Mouse (Mus musculus): Measurements from ENCODE around the gene Rtn4rl2.
"Not testable (repeated sequence)": the region's sequence is repeated elsewhere in the genome, so short reads cannot be mapped to it uniquely, and the experiment has no call there.

Gene Rtn4rl2

DNA sequence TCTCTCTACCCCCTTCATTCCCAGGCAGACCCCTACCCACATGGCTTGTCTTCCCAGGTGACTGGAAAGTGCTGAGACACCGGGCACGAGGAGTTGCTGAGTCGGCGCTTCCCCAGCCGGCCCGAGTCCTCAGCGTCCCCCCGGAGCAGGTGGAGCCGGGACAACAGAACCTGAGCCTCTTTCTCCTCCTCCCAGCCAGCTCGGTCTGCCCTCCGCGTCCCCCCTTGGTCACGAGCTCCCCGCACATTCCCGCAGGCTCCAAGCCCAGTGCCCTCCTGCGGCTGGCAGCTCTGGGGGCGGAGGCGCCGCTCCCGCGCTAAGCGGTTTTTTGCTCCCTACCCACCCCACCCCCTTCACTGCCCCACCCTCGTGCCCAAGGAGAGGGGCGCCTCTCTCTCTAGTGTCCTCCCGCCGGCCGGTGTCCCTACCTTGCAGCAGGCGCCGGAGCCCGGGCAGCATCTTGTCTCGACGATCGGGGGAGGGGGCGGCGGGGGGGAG is at the start of gene Rtn4rl2:
Gene Rtn4rl2, minus strand, starts transcription at position 477 of the 498 bp plus-strand sequence.
- no peak for DNase-seq (ENCODE audit: low spot score in 2 of 2)

DNA sequence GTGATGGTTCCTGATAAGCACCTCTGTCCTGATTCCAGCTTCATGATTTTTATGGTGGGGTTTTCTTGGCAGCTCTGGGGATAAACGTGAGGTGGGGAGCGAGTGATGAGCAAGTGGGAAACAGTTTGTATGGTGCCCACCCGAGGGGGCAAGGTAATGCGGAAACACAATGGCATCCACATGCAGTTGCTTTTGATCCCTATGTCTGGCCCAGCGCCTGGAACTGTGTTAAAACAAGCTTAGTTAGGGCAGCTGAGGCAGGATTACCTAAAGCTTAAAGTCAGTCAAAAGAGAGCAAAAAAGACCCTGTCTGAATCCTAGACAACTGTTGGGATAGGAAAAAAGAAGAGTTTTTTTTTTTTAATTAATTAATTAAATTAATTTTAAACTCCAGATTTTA is 48.6 kb upstream of the Rtn4rl2 start:
- DNase-seq (ENCODE audit: low spot score in 2 of 2), result no peak

DNA sequence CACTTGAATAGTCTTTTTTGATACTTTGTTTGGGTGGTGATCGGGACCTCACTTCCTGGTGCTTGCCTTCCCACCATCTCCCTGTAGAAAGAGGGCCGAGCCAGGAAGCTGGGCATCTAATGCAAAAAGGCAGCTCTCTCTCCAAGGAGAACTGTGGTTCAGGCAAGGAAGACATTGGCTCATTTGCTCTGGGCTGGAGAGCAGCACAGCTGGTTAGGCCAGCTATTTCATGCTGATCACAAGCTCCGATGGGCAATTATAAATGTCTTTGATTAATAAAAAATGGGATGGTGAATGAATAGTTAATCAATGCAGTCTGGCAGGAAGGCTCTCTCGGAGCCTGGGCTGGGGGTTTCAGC is 48.1 kb upstream of the Rtn4rl2 start:
- no peak for DNase-seq (ENCODE audit: low spot score in 2 of 2)

GRCm38 (mm10) chr2:84933992-84934648 is 47.6 kb upstream of the Rtn4rl2 start:
- DNase-seq (ENCODE audit: low spot score in 2 of 2), result no peak

GRCm38 (mm10) chr2:84930186-84930585 is 43.7 kb upstream of the Rtn4rl2 start:
- no peak for DNase-seq (ENCODE audit: low spot score in 2 of 2)

GRCm38 (mm10) chr2:84919601-84920108 is 33.1 kb upstream of the Rtn4rl2 start:
- DNase-seq (ENCODE audit: low spot score in 2 of 2), result no peak

- DNase-seq (ENCODE audit: low spot score in 2 of 2), result no peak
Observed at GRCm38 (mm10) chr2:84918188-84918587, 31.7 kb upstream of the Rtn4rl2 start.

DNA sequence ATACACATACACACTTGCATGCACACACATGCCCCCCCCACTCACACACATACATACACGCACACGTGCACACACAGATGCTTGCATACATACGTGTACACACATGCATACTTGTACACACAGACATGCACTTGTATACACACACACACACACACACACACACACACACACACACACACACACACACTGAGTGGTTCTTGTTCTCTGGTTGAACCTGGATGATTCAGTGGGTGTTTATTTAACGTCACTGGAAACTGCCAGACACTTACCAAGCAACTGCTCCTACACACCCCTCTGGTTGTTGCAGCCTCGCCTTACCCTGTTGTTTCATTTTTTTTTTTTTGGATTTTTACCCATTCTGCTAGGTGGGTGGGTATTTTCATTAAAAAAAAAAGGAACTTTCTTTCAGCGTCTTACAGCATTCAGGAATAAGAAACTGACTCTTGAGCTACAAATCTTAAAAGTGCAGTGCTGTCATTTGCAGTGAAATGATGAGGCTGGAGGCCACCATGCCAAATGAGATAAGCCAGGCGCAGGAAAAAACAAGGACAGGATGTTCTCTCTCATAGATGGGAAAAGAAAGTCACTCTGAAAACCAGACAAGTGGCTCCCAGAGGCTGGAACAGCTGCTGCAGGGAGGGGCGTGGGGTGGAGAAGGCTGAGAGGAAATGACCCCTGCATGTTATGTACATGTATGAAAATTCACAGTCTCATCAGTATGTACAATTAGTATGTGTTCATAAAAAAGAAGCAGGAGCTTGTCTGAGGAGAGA is 30.2 kb upstream of the Rtn4rl2 start:
- no peak for DNase-seq (ENCODE audit: low spot score in 2 of 2)

DNA sequence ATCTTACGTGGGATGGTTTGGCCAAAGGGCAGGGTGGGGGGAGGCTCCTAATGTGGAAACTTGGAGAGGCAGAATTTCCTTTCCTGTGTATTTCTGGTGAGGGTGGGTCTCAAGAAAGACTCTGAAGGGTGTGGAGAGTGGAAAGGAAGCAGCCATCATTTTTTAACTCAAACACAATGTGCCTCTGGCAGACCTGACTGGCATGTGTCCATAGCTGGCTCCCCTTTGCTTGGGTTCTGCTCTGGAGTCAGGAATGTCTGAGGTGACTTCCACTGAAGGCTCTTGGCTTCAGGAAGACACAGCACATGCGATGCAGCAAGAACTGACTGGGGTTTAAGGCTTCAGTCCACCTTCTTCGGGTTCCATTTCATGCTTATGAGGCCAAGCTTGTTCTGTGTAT is 28.8 kb upstream of the Rtn4rl2 start:
- no peak for DNase-seq (ENCODE audit: low spot score in 2 of 2)

- no peak for DNase-seq (ENCODE audit: low spot score in 2 of 2)
Observed at GRCm38 (mm10) chr2:84913881-84914280, 27.4 kb upstream of the Rtn4rl2 start.

GRCm38 (mm10) chr2:84912722-84913121 is 26.2 kb upstream of the Rtn4rl2 start:
- DNase-seq (ENCODE audit: low spot score in 2 of 2), result no peak

DNA sequence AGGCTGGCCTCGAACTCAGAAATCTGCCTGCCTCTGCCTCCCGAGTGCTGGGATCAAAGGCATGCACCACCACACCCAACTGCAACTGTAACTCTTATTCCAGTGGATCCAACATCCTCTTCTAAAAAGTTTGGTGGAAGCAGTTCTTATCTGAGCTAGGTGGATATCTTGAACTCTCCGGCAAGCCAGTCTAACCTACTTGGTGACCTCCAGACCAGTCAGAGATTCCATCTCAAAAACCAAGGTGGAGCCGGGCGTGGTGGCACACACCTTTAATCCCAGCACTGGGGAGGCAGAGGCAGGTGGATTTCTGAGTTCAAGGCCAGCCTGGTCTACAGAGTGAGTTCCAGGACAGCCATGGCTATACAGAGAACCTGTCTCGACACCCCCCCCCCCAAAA is 10.2 kb upstream of the Rtn4rl2 start:
- DNase-seq (ENCODE audit: low spot score in 2 of 2), result not testable (repeated sequence)

- DNase-seq (ENCODE audit: low spot score in 2 of 2), result no peak
Observed at GRCm38 (mm10) chr2:84895495-84896198, 9.1 kb upstream of the Rtn4rl2 start.

DNA sequence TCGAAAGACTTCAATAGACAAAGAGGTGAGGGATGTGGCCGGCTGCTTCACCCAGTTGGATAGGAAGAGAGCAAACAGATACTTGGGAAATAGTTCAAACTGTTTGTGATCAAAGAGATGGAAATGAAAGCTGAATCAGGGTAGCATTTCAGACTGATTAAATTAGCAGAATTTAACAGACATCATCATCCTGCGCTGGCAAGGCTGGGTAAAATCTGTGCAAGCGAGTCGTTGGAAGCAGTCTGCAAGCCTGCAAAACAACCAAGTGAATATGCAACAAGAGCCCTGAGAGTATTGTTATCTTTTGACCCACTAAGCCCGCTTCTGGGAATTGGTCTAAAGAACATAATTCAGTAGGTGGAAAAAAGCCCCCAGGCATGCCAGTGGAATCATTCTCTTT is 6.8 kb upstream of the Rtn4rl2 start:
- DNase-seq (ENCODE audit: low spot score in 2 of 2), result peak in 1 of 2 experiments; percentile 12

- DNase-seq (ENCODE audit: low spot score in 2 of 2), result peak; percentile 84
Observed at GRCm38 (mm10) chr2:84890045-84890340, 3.5 kb upstream of the Rtn4rl2 start.

- peak; percentile 58 to 71 for DNase-seq (ENCODE audit: low spot score in 2 of 2)
Observed at GRCm38 (mm10) chr2:84889316-84890044, 3.0 kb upstream of the Rtn4rl2 start.

- DNase-seq (ENCODE audit: low spot score in 2 of 2), result peak; percentile 83 to 85
Observed at GRCm38 (mm10) chr2:84888657-84889315, 2.3 kb upstream of the Rtn4rl2 start.

GRCm38 (mm10) chr2:84887411-84888271 is 1.1 kb upstream of the Rtn4rl2 start:
- DNase-seq (ENCODE audit: low spot score in 2 of 2), result peak in 1 of 2 experiments; percentile 78

GRCm38 (mm10) chr2:84886821-84887281 is 341 bp upstream of the Rtn4rl2 start:
- DNase-seq (ENCODE audit: low spot score in 2 of 2), result peak; percentile 43 to 55

Data from right cerebral cortex, adult 2 months (tissue).